Mouse (Mus musculus) liver, embryonic 14.5 days (tissue): ENCODE measurements around the gene Hebp1.

ENCODE experiments used
- CTCF ChIP-seq: IDR thresholded peaks from 2 replicates; pipeline ENCODE4 v1.5.1; 2016; ENCODE audit warnings: antibody characterized with exemption, low read depth, control low read depth
- EP300 ChIP-seq: IDR thresholded peaks from 2 replicates; pipeline ENCODE4 v1.6.1; 2016; ENCODE audit warnings: antibody characterized with exemption, low read depth

DNA sequence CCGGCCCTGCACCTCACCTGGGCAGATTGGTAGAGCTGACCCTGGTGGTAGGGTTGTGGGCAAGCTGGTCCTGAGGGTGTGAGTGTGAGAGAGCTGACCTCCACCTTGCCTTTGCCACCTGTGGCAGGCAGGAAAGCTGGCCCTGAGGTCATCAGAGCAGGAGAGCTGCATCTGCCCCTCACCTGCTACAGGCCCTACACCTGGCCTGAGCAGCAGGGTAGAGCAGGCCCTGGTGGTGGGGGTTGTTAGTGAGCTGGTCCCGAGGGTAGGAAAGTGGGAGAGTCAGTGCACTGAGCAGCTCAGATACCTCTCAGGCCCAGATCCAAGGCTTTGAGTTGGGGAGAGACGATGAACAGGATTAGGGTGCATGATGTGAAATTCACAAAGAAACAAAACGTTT is 48.1 kb downstream of the Hebp1 start:
- TF ChIP-seq EP300 (no peak), CTCF (peak; percentile 23; the same call in 1 of the 2 replicates)
